Mouse (Mus musculus): ENCODE results near the gene Irf3. TPM values are rescaled to one million over a fixed set of nuclear protein-coding genes. Genes with fewer than 3 reads are reported as not detected.
A peak's percentile ranks its signal among the peaks of the same experiment; 100 is the strongest.

The Irf3 gene
- polyA plus RNA-seq, 2 experiments: 92.7 to 168 TPM

GRCm38 (mm10) chr7:44965975-44966374 lies 31.5 kb upstream of the Irf3 start:
- no peak for TF ChIP-seq POLR2A (IDR thresholded peaks at IDR 0.05; ENCODE audit: borderline replicate concordance, extremely low read depth, insufficient read depth, insufficient read length)
- Histone ChIP-seq H3K9ac (ENCODE audit: low read depth, low read length, severe bottlenecking) (no peak overlapping the region), H3K4me3 (replicated peaks; ENCODE audit: low read length) (no peak overlapping the region), H3K4me1 (ENCODE audit: control insufficient read depth, insufficient read depth, low read length) (peaks cover 2% of the 10 kb centered on the region; the same call in 1 of the 2 replicates), H3K9me3 (ENCODE audit: control insufficient read depth, low read length) (no peaks in the 10 kb centered on the region), H3K27me3 (ENCODE audit: control insufficient read depth, insufficient read depth, low read length) (no peaks in the 10 kb centered on the region), H3K4me2 (replicated peaks; ENCODE audit: low read depth, low read length, severe bottlenecking) (no peak overlapping the region), H3K36me3 (ENCODE audit: control insufficient read depth, insufficient read depth, low read length) (peaks cover 59% of the 10 kb centered on the region), H3K27ac (replicated peaks; ENCODE audit: low read depth, low read length) (no peak overlapping the region)
- DNase-seq (ENCODE audit: low spot score) (no peak), ATAC-seq (ENCODE audit: low FRiP score, low read depth) (no peak)
- 74% methylated on average over 7 of the region's 7 CpGs for WGBS

DNA sequence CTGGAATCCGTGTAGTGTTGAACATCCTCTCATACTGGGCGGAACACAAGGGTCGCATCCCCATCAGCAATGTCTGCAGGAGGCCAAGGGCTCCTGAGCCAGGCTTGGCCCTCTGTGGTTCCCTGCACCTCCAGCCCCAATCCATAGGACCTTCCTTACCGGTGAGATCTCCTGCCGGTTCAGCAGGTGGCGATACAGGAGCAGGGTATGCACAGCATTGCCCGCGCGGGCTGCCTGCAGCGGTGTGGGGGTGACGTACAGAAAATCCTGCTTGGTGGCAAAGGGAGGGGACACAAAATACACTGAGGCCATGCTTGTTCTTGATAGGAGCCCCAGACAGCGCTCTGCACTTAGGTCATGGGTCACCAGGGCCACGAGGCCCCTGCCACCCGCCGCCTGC lies 30.8 kb upstream of the Irf3 start:
- Histone ChIP-seq H3K9ac (ENCODE audit: low read depth, low read length, severe bottlenecking) (no peak overlapping the region), H3K9me3 (ENCODE audit: control insufficient read depth, low read length) (no peaks in the 10 kb centered on the region), H3K4me3 (replicated peaks; ENCODE audit: low read length) (no peak overlapping the region), H3K27ac (replicated peaks; ENCODE audit: low read depth, low read length) (no peak overlapping the region), H3K4me1 (ENCODE audit: control insufficient read depth, insufficient read depth, low read length) (peaks cover 7% of the 10 kb centered on the region; the same call in 1 of the 2 replicates), H3K27me3 (ENCODE audit: control insufficient read depth, insufficient read depth, low read length) (no peaks in the 10 kb centered on the region), H3K36me3 (ENCODE audit: control insufficient read depth, insufficient read depth, low read length) (peaks cover 53% of the 10 kb centered on the region), H3K4me2 (replicated peaks; ENCODE audit: low read depth, low read length, severe bottlenecking) (no peak overlapping the region)
- 71% methylated on average over 15 of the region's 15 CpGs for WGBS
- ATAC-seq (ENCODE audit: low FRiP score, low read depth) (no peak), DNase-seq (ENCODE audit: low spot score) (no peak)
- no peak for TF ChIP-seq POLR2A (IDR thresholded peaks at IDR 0.05; ENCODE audit: borderline replicate concordance, extremely low read depth, insufficient read depth, insufficient read length)

- Histone ChIP-seq H3K4me3 (replicated peaks; ENCODE audit: low read length) (peak overlapping the region; percentile 52), H3K9ac (ENCODE audit: low read depth, low read length, severe bottlenecking) (peak overlapping the region; percentile 57), H3K4me2 (replicated peaks; ENCODE audit: low read depth, low read length, severe bottlenecking) (peak overlapping the region; percentile 59), H3K9me3 (ENCODE audit: control insufficient read depth, low read length) (no peaks in the 10 kb centered on the region), H3K4me1 (ENCODE audit: control insufficient read depth, insufficient read depth, low read length) (peaks cover 14% of the 10 kb centered on the region; the same call in 1 of the 2 replicates), H3K36me3 (ENCODE audit: control insufficient read depth, insufficient read depth, low read length) (peaks cover 26% of the 10 kb centered on the region), H3K27ac (replicated peaks; ENCODE audit: low read depth, low read length) (peak overlapping the region; percentile 65), H3K27me3 (ENCODE audit: control insufficient read depth, insufficient read depth, low read length) (no peaks in the 10 kb centered on the region)
- WGBS: 2% methylated on average over 32 of the region's 36 CpGs
- DNase-seq (ENCODE audit: low spot score): peak; percentile 95
- TF ChIP-seq POLR2A (IDR thresholded peaks at IDR 0.05; ENCODE audit: borderline replicate concordance, extremely low read depth, insufficient read depth, insufficient read length): peak; percentile 69; the same call in 1 of the 2 replicates
- ATAC-seq (ENCODE audit: low FRiP score, low read depth): peak; percentile 96
Observed at GRCm38 (mm10) chr7:44970231-44970691, 27.2 kb upstream of the Irf3 start.

DNA sequence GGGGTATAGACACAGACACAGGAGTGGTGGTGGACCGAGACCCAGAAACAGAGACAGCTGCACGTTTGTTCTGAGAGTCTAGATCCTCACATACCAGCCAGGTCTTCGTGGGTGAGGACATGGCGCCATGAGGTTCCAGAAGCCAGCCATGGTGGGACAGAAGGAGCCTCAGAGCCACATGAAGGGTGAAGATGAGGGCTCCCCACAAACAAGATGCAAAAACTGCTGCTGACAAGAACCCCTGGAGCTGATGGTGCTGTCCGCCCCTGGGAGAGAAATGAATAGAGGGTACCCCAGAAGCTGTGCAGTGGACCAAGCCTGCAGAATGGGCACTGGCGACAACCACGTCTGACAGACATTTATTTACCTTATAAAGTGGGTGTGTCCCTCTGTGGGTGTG lies 26.3 kb upstream of the Irf3 start:
- DNase-seq (ENCODE audit: low spot score): no peak
- Histone ChIP-seq H3K9me3 (ENCODE audit: control insufficient read depth, low read length) (no peaks in the 10 kb centered on the region), H3K27me3 (ENCODE audit: control insufficient read depth, insufficient read depth, low read length) (no peaks in the 10 kb centered on the region), H3K36me3 (ENCODE audit: control insufficient read depth, insufficient read depth, low read length) (peaks cover 27% of the 10 kb centered on the region), H3K4me3 (replicated peaks; ENCODE audit: low read length) (peak overlapping the region; percentile 52), H3K27ac (replicated peaks; ENCODE audit: low read depth, low read length) (peak overlapping the region; percentile 65; the same call in 1 of the 2 replicates), H3K4me2 (replicated peaks; ENCODE audit: low read depth, low read length, severe bottlenecking) (peak overlapping the region; percentile 59), H3K4me1 (ENCODE audit: control insufficient read depth, insufficient read depth, low read length) (peaks cover 14% of the 10 kb centered on the region; the same call in 1 of the 2 replicates), H3K9ac (ENCODE audit: low read depth, low read length, severe bottlenecking) (peak overlapping the region; percentile 57)
- TF ChIP-seq POLR2A (IDR thresholded peaks at IDR 0.05; ENCODE audit: borderline replicate concordance, extremely low read depth, insufficient read depth, insufficient read length): no peak
- no peak for ATAC-seq (ENCODE audit: low FRiP score, low read depth)
- WGBS: 76% methylated on average over 7 of the region's 7 CpGs

DNA sequence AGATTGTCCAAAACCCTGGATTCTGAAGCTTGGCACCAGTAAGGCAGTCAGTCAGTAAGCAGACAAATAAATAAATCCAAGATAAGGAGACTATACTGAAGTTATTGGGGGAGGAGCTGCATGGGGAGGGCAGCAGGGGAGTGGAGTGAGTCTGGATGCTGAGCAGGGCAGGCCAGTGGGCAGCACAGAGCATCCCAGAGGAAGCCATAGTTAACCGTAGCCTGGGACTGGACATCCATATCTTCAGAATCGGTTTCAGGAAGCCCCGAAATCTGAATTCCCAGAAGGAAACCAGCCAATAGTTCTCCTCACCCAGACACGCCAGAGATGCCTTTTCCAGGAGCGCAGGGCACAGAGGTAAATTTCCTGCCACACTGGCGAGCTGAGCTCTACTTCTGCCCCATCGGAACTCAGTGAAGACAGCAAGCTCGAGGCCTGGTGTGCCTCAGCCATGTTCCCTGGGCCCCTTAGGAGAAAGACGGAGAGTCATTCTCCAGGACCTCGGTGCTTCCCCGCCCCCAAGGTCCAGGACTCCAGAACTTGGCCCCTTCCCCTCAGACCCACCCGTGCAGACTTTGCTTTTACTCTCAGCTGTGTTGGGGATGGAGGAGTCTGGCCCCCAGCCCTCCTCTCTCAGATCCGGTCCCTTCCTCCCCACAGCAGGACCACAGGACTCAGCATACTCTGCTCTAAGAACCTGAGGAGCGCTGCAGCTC lies 23.9 kb upstream of the Irf3 start:
- Histone ChIP-seq H3K4me2 (replicated peaks; ENCODE audit: low read depth, low read length, severe bottlenecking) (peak overlapping the region; percentile 74), H3K27ac (replicated peaks; ENCODE audit: low read depth, low read length) (peak overlapping the region; percentile 75), H3K9ac (ENCODE audit: low read depth, low read length, severe bottlenecking) (peak overlapping the region; percentile 58), H3K36me3 (ENCODE audit: control insufficient read depth, insufficient read depth, low read length) (peaks cover 33% of the 10 kb centered on the region), H3K4me1 (ENCODE audit: control insufficient read depth, insufficient read depth, low read length) (peaks cover 14% of the 10 kb centered on the region; the same call in 1 of the 2 replicates), H3K27me3 (ENCODE audit: control insufficient read depth, insufficient read depth, low read length) (no peaks in the 10 kb centered on the region), H3K4me3 (replicated peaks; ENCODE audit: low read length) (peak overlapping the region; percentile 53), H3K9me3 (ENCODE audit: control insufficient read depth, low read length) (no peaks in the 10 kb centered on the region)
- WGBS: 43% methylated on average over 14 of the region's 14 CpGs
- no peak for TF ChIP-seq POLR2A (IDR thresholded peaks at IDR 0.05; ENCODE audit: borderline replicate concordance, extremely low read depth, insufficient read depth, insufficient read length)
- no peak for ATAC-seq (ENCODE audit: low FRiP score, low read depth)
- no peak for DNase-seq (ENCODE audit: low spot score)

Data from limb, embryonic 14.5 days (tissue).